Mouse (Mus musculus): ENCODE results near the gene Alpk3. TPM values are rescaled to one million over a fixed set of nuclear protein-coding genes. Genes with fewer than 3 reads are reported as not detected.
"Not testable (repeated sequence)": the region's sequence is repeated elsewhere in the genome, so short reads cannot be mapped to it uniquely, and the experiment has no call there.

The Alpk3 gene
- polyA plus RNA-seq, 1 experiment from 2014 or later, result 0.18 TPM

DNA sequence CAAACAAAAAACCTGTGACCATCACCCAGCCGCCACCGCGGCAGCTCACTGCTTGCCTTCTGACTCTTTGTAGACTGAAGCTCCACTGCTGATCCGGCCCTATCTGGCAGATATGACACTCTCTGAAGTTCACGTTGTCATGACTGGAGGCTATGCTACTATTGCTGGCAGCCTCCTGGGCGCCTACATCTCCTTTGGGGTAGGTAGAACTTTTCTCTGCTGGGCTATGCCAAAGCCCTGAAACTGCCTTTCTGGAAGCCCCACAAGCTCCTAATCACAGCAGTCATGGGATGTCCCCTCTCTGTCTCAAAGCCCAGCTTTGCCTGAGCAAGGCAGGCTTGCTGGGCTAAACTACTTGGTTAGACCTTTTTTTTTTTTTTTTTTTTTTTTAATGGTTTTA, 95.9 kb downstream of the Alpk3 start:
- H3K9me3 ChIP-seq (replicated peaks; ENCODE audit: low read length), result no peaks in the 10 kb centered on the region; the same call in 1 of the 2 replicates
- H3K9ac ChIP-seq (ENCODE audit: low read depth, low read length), result no peak overlapping the region
- no peak overlapping the region for H3K4me2 ChIP-seq (ENCODE audit: low read length)
- no peak overlapping the region for H3K4me3 ChIP-seq (replicated peaks; ENCODE audit: low read depth, low read length)
- H3K27ac ChIP-seq, result no peak overlapping the region
- no peak for ATAC-seq (replicated peaks; ENCODE audit: low FRiP score, low read depth)
- H3K36me3 ChIP-seq (ENCODE audit: insufficient read depth, low read length), result no peaks in the 10 kb centered on the region
- no peak for DNase-seq (ENCODE audit: low spot score)
- no peaks in the 10 kb centered on the region for H3K4me1 ChIP-seq (replicated peaks; ENCODE audit: insufficient read depth, low read length)
- whole genome bisulfite sequencing, result 83% methylated on average over 6 of the region's 6 CpGs
- TF ChIP-seq CTCF (IDR thresholded peaks at IDR 0.05; ENCODE audit: low read depth), result no peak
- no peaks in the 10 kb centered on the region for H3K27me3 ChIP-seq (ENCODE audit: insufficient read depth, low read length)

DNA sequence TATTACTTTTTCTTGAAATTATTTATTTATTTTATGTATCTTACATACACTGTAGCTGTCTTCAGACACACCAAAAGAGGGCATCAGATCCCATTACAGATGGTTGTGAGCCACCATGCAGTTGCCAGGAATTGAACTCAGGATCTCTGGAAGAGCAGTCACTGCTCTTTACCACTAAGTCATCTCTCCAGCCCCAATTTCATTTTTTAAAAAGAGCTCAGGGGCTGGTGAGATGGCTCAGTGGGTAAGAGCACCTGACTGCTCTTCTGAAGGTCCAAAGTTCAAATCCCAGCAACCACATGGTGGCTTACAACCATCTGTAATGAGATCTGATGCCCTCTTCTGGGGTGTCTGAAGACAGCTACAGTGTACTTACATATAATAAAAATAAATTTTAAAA, 96.8 kb downstream of the Alpk3 start:
- not testable (repeated sequence) for H3K4me3 ChIP-seq (replicated peaks; ENCODE audit: low read depth, low read length); H3K4me2 ChIP-seq (ENCODE audit: low read length); H3K4me1 ChIP-seq (replicated peaks; ENCODE audit: insufficient read depth, low read length); DNase-seq (ENCODE audit: low spot score); ATAC-seq (replicated peaks; ENCODE audit: low FRiP score, low read depth); H3K27ac ChIP-seq; H3K9ac ChIP-seq (ENCODE audit: low read depth, low read length); H3K36me3 ChIP-seq (ENCODE audit: insufficient read depth, low read length); H3K9me3 ChIP-seq (replicated peaks; ENCODE audit: low read length); H3K27me3 ChIP-seq (ENCODE audit: insufficient read depth, low read length)

DNA sequence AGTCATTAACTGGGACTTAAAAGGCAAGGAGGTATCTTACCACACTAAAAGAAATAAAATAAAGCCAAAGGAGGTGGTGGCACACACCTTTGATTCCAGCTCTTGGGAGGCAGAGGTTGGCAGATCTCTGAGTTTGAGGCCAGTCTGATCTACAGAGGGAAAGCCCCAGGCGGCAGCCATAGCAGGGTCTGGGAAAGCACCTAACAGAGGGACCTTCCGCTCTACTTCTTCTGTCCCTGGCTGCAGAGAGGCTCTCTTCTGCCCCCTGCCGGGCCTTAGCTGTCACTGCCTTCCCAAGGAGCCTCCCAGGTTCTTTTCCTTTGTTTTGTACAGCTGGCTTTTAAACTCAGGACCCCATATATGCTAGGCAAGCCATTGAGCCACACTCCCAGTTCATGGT, 97.6 kb downstream of the Alpk3 start:
- DNase-seq (ENCODE audit: low spot score) (peak; percentile 92), ATAC-seq (replicated peaks; ENCODE audit: low FRiP score, low read depth) (peak; percentile 67; the same call in 1 of the 2 replicates)
- WGBS, result 0% methylated on average over 3 of the region's 3 CpGs
- Histone ChIP-seq H3K27me3 (ENCODE audit: insufficient read depth, low read length) (no peaks in the 10 kb centered on the region), H3K4me1 (replicated peaks; ENCODE audit: insufficient read depth, low read length) (no peaks in the 10 kb centered on the region), H3K4me2 (ENCODE audit: low read length) (no peak overlapping the region), H3K4me3 (replicated peaks; ENCODE audit: low read depth, low read length) (no peak overlapping the region), H3K9ac (ENCODE audit: low read depth, low read length) (no peak overlapping the region), H3K27ac (no peak overlapping the region), H3K36me3 (ENCODE audit: insufficient read depth, low read length) (no peaks in the 10 kb centered on the region), H3K9me3 (replicated peaks; ENCODE audit: low read length) (no peaks in the 10 kb centered on the region; the same call in 1 of the 2 replicates)
- TF ChIP-seq CTCF (IDR thresholded peaks at IDR 0.05; ENCODE audit: low read depth), result peak; percentile 99

Other genes with a start within 250 kb of the Alpk3 start
- gene Iqgap1, start 231.6 kb upstream of the Alpk3 start, polyA plus RNA-seq (2015; fragmentation: Nextera tagmentation; extraction: Ambion mirVana), result 77.0 and 83.7 TPM in 2 replicates
- 2.7 TPM in 2 replicates for gene Zscan2, start 196.7 kb upstream of the Alpk3 start, polyA plus RNA-seq (2015; fragmentation: Nextera tagmentation; extraction: Ambion mirVana)
- gene Wdr73, start 156.3 kb upstream of the Alpk3 start, polyA plus RNA-seq (2015; fragmentation: Nextera tagmentation; extraction: Ambion mirVana), result 29.8 and 32.9 TPM in 2 replicates
- gene Nmb, start 152.5 kb upstream of the Alpk3 start, polyA plus RNA-seq (2015; fragmentation: Nextera tagmentation; extraction: Ambion mirVana), result 9.3 and 10.5 TPM in 2 replicates
- gene Sec11a, start 109.8 kb upstream of the Alpk3 start, polyA plus RNA-seq (2015; fragmentation: Nextera tagmentation; extraction: Ambion mirVana), result 222 and 226 TPM in 2 replicates
- gene Zfp592, start 63.9 kb upstream of the Alpk3 start, polyA plus RNA-seq (2015; fragmentation: Nextera tagmentation; extraction: Ambion mirVana), result 8.6 and 9.7 TPM in 2 replicates
- 1.1 and 1.3 TPM in 2 replicates for gene Slc28a1, start 57.2 kb downstream of the Alpk3 start, polyA plus RNA-seq (2015; fragmentation: Nextera tagmentation; extraction: Ambion mirVana)
- gene Pde8a, start 156.0 kb downstream of the Alpk3 start, polyA plus RNA-seq (2015; fragmentation: Nextera tagmentation; extraction: Ambion mirVana), result 10.9 and 11.0 TPM in 2 replicates

Data from kidney, postnatal 0 days (tissue).